Mouse (Mus musculus) E14TG2a.4 (cell line): ENCODE results near the gene Chd3.

Experiments
- CTCF ChIP-seq: conservative IDR thresholded peaks from 2 replicates; pipeline ENCODE4 v1.5.1; 2014; ENCODE audit warnings: low read length
- NANOG ChIP-seq: IDR thresholded peaks from 2 replicates; pipeline ENCODE4 v1.6.1; 2014; ENCODE audit warnings: borderline replicate concordance, low read length, mixed read lengths
- POU5F1 ChIP-seq: IDR thresholded peaks from 2 replicates; pipeline ENCODE4 v1.6.1; 2014; ENCODE audit warnings: low read length, borderline replicate concordance

DNA sequence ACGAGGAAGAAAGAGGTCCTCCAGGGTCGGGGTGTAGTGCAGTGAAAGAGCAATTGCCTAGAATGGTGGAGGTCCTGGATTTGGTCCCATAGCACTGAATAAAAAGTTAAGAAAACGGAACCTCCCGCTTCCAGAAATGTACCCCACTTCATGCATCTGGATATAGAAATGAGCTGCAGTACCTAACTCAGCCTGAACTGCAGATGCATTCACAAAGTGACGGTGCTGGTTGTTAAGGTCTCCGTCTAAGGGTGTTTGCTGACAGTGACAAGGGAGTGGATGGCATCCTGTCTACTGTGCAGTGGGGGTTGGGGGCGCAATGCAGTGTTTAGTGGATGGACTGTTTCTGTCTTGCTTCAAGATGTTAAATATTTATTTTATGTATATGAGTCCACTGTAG lies 17.6 kb upstream of the Chd3 start:
- no peak for TF ChIP-seq NANOG
- no peak for TF ChIP-seq CTCF
- no peak for TF ChIP-seq POU5F1
